Mouse (Mus musculus) natural killer cell, adult 2 months (primary cell): ENCODE measurements around the gene Epb42.
"Not testable (repeated sequence)": the region's sequence is repeated elsewhere in the genome, so short reads cannot be mapped to it uniquely, and the experiment has no call there.

ENCODE experiments used
- DNase-seq, 2 experiments: peaks; one replicate each; pipeline ENCODE4 v3.0.0; 2022; ENCODE audit warnings: low spot score in 2 of 2

Epb42 gene

GRCm38 (mm10) chr2:121007925-121008663 is 28.8 kb downstream of the Epb42 start, which contains the start of gene Ccndbp1:
Ccndbp1 (plus strand) TSS chr2:121008403.
- DNase-seq = peak; percentile 89 to 90

- DNase-seq = no peak
Measured at GRCm38 (mm10) chr2:121006986-121007385, 29.9 kb downstream of the Epb42 start.

DNA sequence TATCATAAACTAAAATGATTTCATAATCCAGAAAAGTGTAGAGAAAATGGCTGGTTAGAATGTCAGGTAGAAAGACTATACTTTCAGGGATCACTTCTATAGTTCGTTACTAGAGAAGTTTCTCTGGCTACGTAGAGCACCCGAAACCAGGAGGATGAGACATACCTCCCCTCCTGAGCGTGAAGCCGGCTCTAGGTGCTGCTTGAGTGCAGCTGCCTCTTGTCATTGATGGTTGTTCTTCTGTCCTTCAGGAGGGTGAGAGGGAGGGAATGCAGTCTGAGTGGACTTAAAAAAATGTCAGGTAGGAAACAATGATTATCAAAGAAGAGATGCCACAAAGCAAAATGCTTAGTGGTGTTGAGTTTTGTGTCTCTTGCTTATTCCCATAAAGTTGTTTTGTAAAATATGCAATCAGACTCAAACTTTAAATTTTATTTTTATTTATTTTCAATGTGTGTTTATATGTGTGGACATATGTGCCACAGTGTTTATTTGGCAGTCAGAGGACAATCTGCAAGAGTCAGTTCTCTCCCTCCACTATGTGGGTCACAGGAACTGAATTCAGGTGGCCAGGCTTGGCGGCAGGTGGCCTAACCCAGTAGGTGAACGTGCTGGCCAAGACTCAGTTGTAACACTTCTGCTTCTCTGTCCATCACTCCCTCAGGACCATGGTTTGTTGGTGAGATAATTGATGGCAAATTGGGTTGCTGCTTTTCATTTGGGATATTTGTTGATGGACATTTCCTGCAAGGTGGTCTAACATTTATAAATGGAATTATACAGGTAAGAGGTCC is 32.7 kb downstream of the Epb42 start:
- no peak for DNase-seq

DNA sequence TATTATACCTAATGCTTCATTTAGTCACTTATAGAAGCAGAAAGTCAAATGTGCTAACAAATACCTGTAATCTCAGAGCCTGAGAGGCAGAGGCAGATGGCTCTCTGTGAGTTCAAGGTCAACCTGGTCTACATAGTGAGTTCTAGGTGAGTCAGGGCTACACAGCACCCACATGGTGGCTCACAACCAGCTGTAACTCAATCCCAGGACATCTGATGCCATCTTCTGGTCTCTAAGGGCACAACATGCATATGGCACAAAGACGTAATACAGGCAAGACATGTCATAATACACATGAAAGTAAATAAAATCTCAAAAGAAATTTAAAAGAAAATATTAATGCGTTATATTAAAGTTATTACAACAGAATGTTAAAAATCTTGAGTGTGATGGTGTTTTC is 33.3 kb downstream of the Epb42 start:
- DNase-seq = no peak

DNA sequence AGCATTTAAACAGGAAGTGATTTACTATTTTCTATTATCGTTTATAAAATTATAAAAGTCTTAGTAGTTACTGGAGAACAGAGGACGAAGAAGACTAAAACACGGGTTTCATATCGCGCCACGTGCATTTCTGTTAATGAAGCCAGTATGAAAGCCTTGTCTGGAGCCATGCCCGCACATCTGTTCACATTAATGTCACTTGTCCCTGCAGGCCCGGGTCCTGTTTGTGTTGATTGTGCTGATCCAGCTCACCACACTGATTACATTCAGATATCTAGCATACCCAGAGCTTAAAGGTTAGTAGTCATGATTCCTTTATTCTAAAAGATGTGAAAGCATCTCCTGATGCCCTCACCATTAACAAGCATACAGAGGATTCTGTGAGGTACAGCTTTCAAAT is 38.0 kb downstream of the Epb42 start:
- no peak for DNase-seq

DNA sequence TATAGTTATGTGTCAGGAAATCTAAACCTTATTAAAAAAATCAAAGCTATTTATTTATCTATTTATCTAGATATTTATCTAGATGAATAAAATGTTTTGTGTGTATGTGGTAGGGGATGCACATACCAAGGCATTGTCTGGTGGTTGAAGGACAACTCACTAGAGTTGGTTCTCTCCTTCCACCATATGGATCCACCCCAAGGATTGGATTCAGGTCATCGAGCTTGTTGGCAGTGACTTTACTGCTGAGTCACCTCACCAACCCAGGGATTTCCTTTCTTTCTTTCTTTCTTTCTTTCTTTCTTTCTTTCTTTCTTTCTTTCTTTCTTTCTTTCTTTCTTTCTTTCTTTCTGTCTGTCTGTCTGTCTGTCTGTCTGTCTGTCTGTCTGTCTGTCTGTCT is 40.3 kb downstream of the Epb42 start:
- not testable (repeated sequence) for DNase-seq

DNA sequence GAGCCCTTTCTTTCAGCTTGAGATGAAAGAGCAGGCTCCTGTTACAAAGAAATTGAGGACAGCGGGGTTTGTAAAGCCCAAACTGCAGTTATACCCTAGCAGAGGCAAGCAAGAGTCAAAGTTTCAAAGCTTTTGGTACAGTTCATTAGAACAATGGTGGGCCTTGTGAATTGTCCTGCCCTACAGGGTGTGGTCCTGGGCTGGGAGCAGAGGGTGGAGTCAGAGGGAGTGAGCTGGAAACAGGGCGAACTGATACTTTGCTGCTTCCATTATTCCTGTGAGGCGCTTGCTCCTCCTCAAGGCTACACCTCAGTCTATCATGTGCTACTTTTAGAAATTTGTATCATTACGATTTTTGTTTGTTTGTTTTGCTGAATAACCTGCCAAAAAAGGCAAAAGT is 45.7 kb downstream of the Epb42 start:
- no peak for DNase-seq

DNA sequence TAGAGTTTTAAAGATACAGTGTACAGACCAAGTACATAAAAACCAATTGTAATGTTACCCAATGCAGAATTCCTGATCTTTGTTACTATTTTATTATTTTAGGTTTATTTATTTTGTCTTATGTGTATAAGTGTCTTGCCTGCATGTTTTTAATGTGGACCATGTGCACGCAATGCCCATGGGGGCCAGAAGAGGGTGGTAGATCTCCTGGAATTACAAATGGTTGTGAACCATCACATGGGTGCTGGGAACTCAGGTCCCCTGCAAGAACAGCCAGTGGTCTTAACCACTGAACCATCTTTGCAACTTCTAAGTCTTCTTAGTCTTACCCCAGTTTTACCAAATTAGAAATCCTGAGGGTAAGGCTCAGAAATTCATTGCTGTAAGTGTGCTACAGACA is 51.6 kb downstream of the Epb42 start:
- DNase-seq = no peak

DNA sequence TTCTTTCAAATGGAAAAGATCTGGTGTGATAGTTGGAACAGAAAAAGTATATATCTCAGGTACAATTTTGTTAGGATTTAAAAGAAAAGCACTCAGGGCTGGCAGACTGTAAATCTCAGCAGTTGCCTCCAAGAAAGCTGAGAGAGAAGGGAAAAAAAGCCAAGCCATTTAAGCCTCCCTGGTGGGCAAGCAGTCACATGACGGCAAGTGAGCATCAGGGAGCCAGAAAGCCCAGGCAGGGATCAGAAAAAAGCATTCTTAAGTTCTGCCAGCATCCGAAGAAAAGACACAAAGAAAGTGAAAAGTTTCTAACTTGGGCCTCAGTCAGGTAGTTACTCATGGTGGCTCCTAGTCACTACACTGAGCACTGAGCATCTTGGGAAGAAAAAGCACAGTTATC is 53.3 kb downstream of the Epb42 start:
- DNase-seq = no peak

DNA sequence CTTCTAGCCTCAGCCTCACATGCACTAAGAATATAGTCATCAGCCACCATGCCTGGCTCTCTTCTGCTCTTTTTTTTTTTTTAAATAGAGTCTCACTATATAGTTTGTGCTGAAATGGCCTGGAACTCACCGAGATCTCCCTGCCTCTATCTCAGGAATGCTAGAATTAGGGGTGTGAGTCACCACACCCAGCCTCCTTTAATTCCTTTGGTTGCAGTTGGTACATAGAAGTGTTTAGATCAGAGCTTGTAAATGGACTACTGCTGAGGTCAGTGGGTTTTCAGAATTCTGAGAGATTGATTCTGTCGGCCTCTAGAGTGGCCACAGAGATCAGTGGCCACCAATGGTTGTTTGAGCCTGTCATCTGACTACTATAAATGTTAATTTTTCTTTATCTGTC is 56.0 kb downstream of the Epb42 start:
- no peak for DNase-seq

DNA sequence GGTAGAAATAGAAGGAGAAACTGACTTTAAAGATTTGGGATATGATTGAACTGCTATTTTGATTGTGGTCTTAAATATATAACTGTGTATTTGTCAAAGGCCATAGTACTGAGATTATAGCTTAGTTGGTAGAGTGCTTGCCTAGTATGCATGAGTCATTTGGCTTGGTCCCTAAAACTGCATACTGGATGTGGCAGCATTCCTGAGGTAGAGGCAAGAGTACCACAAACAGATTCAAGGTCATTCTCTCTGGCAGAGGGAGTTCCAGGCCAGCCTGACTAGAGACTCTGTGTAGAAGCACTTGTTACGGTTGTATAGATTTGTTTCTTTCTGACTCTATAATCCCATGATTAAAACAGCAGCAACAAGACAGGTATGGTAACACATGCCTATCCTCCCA is 57.1 kb downstream of the Epb42 start:
- DNase-seq = no peak

DNA sequence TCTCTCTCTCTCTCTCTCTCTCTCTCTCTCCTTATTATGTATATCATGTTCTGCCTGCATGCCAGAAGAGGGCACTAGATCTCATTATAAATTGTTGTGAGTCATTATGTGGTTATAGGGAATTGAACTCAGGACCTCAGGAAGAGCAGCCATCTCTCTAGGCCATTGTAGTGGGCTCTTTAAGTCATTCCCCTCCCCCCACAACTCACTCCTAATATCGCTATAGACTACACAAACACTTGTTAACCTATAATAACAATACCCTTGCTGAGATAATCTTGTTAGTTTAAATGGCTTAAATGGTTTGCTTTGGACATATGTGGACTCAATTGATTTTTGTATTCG is 58.2 kb downstream of the Epb42 start:
- DNase-seq = no peak

DNA sequence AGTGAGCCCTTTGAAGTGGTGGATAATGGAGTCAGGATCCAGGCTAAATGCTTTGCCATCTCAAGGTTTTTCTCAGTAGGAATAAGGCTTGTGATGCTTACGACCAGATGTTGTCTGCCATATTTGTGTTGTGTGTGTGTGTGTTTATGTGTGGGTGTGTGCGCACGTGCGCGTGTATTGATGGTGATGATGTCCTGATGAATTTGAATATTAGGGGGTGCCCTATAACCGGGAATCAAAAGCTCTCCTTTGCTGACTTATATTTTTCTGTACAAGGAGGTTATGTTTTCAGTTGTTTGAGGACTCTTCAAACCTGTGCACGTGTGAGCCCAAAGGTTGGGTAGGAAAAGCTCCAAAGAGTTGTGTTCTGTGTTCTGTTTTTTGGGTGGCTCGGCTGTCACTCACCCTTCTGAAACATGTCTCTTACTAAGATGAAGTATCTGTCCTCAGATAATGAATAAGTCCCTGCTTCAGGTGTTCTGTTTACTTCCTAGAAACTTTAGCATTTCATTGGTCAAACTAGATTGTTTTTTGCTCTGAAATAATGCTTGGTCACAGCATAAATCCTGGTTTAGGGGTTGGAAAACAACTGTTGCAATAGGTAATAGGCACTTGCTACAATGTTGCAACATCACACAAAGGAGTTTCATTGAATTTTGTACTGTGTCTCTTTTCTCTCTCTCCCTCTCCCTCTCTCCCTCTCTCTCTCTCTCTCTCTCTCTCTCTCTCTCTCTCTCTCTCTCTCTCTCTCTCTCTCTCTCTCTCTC is 58.8 kb downstream of the Epb42 start:
- no peak for DNase-seq

GRCm38 (mm10) chr2:120976990-120977925 is 59.6 kb downstream of the Epb42 start, which contains the start of gene Tmem62:
Tmem62 (plus strand) TSS chr2:120977017.
- DNase-seq = peak; percentile 68 to 74

- peak; percentile 17 to 27 for DNase-seq
Measured at GRCm38 (mm10) chr2:120976308-120976707, 60.6 kb downstream of the Epb42 start.

DNA sequence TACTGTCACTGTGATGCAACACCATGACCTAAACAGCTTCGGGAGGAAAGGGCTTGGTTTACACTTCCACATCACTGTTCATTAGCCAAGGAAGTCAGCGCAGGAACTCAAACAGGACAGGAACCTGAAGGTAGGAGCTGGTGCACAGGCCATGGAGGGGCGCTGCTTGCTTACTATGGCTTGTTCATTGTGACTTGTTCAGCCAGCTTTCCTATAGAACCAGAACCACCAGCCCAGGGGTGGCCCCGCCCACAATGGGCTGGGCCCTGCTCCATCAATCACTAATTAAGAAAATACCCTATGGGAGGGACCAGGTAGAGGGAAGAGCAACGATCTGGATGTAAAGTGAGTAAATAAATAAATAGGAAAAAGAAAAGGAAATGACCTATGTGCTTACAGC is 63.9 kb downstream of the Epb42 start:
- DNase-seq = no peak

- not testable (repeated sequence) for DNase-seq
Measured at GRCm38 (mm10) chr2:120972257-120972656, 64.6 kb downstream of the Epb42 start.

DNA sequence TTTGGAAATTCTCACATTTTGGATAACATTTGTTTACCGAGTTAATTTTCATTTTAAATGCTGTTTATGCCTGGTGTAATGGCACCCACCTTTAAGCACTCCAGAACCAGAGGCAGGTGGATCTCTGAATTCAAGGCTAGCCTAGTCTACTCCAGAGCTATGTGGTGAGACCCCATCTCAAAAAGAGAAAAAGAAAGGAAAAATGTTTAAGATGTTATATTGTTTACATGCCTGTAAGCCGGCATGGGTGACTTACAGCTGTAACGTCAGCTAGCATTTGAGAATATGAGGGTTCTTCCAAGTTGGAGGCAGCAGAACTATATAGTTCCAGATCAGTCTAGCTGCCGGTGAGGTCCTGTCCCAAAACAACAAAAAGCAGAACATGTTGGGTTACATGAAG is 65.1 kb downstream of the Epb42 start:
- DNase-seq = no peak

GRCm38 (mm10) chr2:120970559-120971080 is 66.3 kb downstream of the Epb42 start, which contains the start of gene Ubr1:
Ubr1 (minus strand) TSS chr2:120970715.
- DNase-seq = peak; percentile 86 to 89

- no peak for DNase-seq
Measured at GRCm38 (mm10) chr2:120970045-120970539, 66.8 kb downstream of the Epb42 start.
